Mouse (Mus musculus): ENCODE data around the gene Rps12-ps3. TPM values are rescaled to one million over a fixed set of nuclear protein-coding genes. Genes with fewer than 3 reads are reported as not detected.

Rps12-ps3 gene
- polyA plus RNA-seq, 1 experiment from 2014 or later = 13.8 TPM

- ATAC-seq (ENCODE audit: low FRiP score, low read depth) = no peak
- Histone ChIP-seq H3K9me3 (no peaks in the 10 kb centered on the region), H3K4me2 (replicated peaks) (no peak overlapping the region), H3K27ac (no peak overlapping the region), H3K27me3 (peaks cover 8% of the 10 kb centered on the region; the same call in 1 of the 2 replicates), H3K36me3 (no peaks in the 10 kb centered on the region), H3K4me3 (no peak overlapping the region), H3K4me1 (no peaks in the 10 kb centered on the region), H3K9ac (no peak overlapping the region)
- 55% methylated on average over 2 of the region's 2 CpGs for WGBS
Observed at GRCm38 (mm10) chr19:59354906-59355305, 32.8 kb downstream of the Rps12-ps3 start.

- Histone ChIP-seq H3K4me3 (no peak overlapping the region), H3K36me3 (no peaks in the 10 kb centered on the region), H3K4me2 (replicated peaks) (no peak overlapping the region), H3K4me1 (no peaks in the 10 kb centered on the region), H3K27me3 (peaks cover 8% of the 10 kb centered on the region; the same call in 1 of the 2 replicates), H3K27ac (no peak overlapping the region), H3K9ac (no peak overlapping the region), H3K9me3 (no peaks in the 10 kb centered on the region)
- WGBS = 84% methylated on average over 3 of the region's 3 CpGs
- no peak for ATAC-seq (ENCODE audit: low FRiP score, low read depth)
Observed at GRCm38 (mm10) chr19:59356388-59356787, 34.3 kb downstream of the Rps12-ps3 start.

- Histone ChIP-seq H3K27ac (no peak overlapping the region), H3K27me3 (peaks cover 3% of the 10 kb centered on the region; the same call in 1 of the 2 replicates), H3K36me3 (no peaks in the 10 kb centered on the region), H3K4me2 (replicated peaks) (no peak overlapping the region), H3K9ac (no peak overlapping the region), H3K9me3 (no peaks in the 10 kb centered on the region), H3K4me3 (no peak overlapping the region), H3K4me1 (no peaks in the 10 kb centered on the region)
- ATAC-seq (ENCODE audit: low FRiP score, low read depth) = no peak
- 72% methylated on average over 14 of the region's 14 CpGs for WGBS
Observed at GRCm38 (mm10) chr19:59356843-59357595, 34.9 kb downstream of the Rps12-ps3 start.

- H3K27ac ChIP-seq = no peak overlapping the region
- no peaks in the 10 kb centered on the region for H3K4me1 ChIP-seq
- no peak overlapping the region for H3K4me3 ChIP-seq
- peaks cover 3% of the 10 kb centered on the region; the same call in 1 of the 2 replicates for H3K27me3 ChIP-seq
- no peak overlapping the region for H3K4me2 ChIP-seq (replicated peaks)
- H3K9me3 ChIP-seq = no peaks in the 10 kb centered on the region
- H3K9ac ChIP-seq = no peak overlapping the region
- no peaks in the 10 kb centered on the region for H3K36me3 ChIP-seq
- ATAC-seq (ENCODE audit: low FRiP score, low read depth) = no peak
- 71% methylated on average over 4 of the region's 4 CpGs for WGBS
Observed at GRCm38 (mm10) chr19:59357878-59358277, 35.8 kb downstream of the Rps12-ps3 start.

- Histone ChIP-seq H3K4me2 (replicated peaks) (no peak overlapping the region), H3K9ac (no peak overlapping the region), H3K4me1 (no peaks in the 10 kb centered on the region), H3K9me3 (no peaks in the 10 kb centered on the region), H3K27me3 (no peaks in the 10 kb centered on the region), H3K36me3 (no peaks in the 10 kb centered on the region), H3K4me3 (no peak overlapping the region), H3K27ac (no peak overlapping the region)
- ATAC-seq (ENCODE audit: low FRiP score, low read depth) = no peak
- WGBS = 57% methylated on average over 4 of the region's 4 CpGs
Observed at GRCm38 (mm10) chr19:59359202-59359601, 37.1 kb downstream of the Rps12-ps3 start.

GRCm38 (mm10) chr19:59360486-59360896, 38.4 kb downstream of the Rps12-ps3 start:
- Histone ChIP-seq H3K4me3 (no peak overlapping the region), H3K27ac (no peak overlapping the region), H3K27me3 (no peaks in the 10 kb centered on the region), H3K9me3 (no peaks in the 10 kb centered on the region), H3K4me1 (no peaks in the 10 kb centered on the region), H3K36me3 (no peaks in the 10 kb centered on the region), H3K9ac (no peak overlapping the region), H3K4me2 (replicated peaks) (no peak overlapping the region)
- ATAC-seq (ENCODE audit: low FRiP score, low read depth) = no peak
- 80% methylated on average over 2 of the region's 2 CpGs for WGBS

- no peaks in the 10 kb centered on the region for H3K4me1 ChIP-seq
- H3K9me3 ChIP-seq = no peaks in the 10 kb centered on the region
- WGBS = 68% methylated on average over 6 of the region's 6 CpGs
Observed at GRCm38 (mm10) chr19:59362646-59363045, 40.6 kb downstream of the Rps12-ps3 start.

GRCm38 (mm10) chr19:59363666-59364065, 41.6 kb downstream of the Rps12-ps3 start:
- no peak for ATAC-seq (ENCODE audit: low FRiP score, low read depth)
- no peak overlapping the region for H3K4me3 ChIP-seq
- 83% methylated on average over 3 of the region's 3 CpGs for WGBS

More at GRCm38 (mm10) chr19:59362646-59363045, 40.6 kb downstream of the Rps12-ps3 start:
- H3K36me3 ChIP-seq = no peaks in the 10 kb centered on the region
- no peak overlapping the region for H3K27ac ChIP-seq
- H3K27me3 ChIP-seq = no peaks in the 10 kb centered on the region
- H3K4me3 ChIP-seq = no peak overlapping the region
- ATAC-seq (ENCODE audit: low FRiP score, low read depth) = no peak
- H3K9ac ChIP-seq = no peak overlapping the region
- H3K4me2 ChIP-seq (replicated peaks) = no peak overlapping the region

GRCm38 (mm10) chr19:59366724-59367123, 44.6 kb downstream of the Rps12-ps3 start:
- 85% methylated on average over 3 of the region's 3 CpGs for WGBS
- no peak overlapping the region for H3K4me2 ChIP-seq (replicated peaks)
- no peaks in the 10 kb centered on the region for H3K4me1 ChIP-seq
- H3K9me3 ChIP-seq = no peaks in the 10 kb centered on the region
- H3K36me3 ChIP-seq = no peaks in the 10 kb centered on the region
- no peak overlapping the region for H3K9ac ChIP-seq
- ATAC-seq (ENCODE audit: low FRiP score, low read depth) = no peak
- H3K27ac ChIP-seq = no peak overlapping the region
- H3K4me3 ChIP-seq = no peak overlapping the region
- no peaks in the 10 kb centered on the region for H3K27me3 ChIP-seq

More at GRCm38 (mm10) chr19:59363666-59364065, 41.6 kb downstream of the Rps12-ps3 start:
- H3K27me3 ChIP-seq = no peaks in the 10 kb centered on the region
- H3K36me3 ChIP-seq = no peaks in the 10 kb centered on the region
- H3K9me3 ChIP-seq = no peaks in the 10 kb centered on the region
- no peak overlapping the region for H3K27ac ChIP-seq
- no peak overlapping the region for H3K4me2 ChIP-seq (replicated peaks)
- no peaks in the 10 kb centered on the region for H3K4me1 ChIP-seq
- no peak overlapping the region for H3K9ac ChIP-seq

- no peak for ATAC-seq (ENCODE audit: low FRiP score, low read depth)
- Histone ChIP-seq H3K9me3 (no peaks in the 10 kb centered on the region), H3K36me3 (no peaks in the 10 kb centered on the region), H3K27ac (no peak overlapping the region), H3K4me2 (replicated peaks) (no peak overlapping the region), H3K9ac (no peak overlapping the region), H3K4me1 (no peaks in the 10 kb centered on the region), H3K4me3 (no peak overlapping the region), H3K27me3 (no peaks in the 10 kb centered on the region)
- 82% methylated on average over 4 of the region's 4 CpGs for WGBS
Observed at GRCm38 (mm10) chr19:59367892-59368291, 45.8 kb downstream of the Rps12-ps3 start.

GRCm38 (mm10) chr19:59371016-59371415, 48.9 kb downstream of the Rps12-ps3 start:
- ATAC-seq (ENCODE audit: low FRiP score, low read depth) = no peak
- H3K4me3 ChIP-seq = no peak overlapping the region
- 76% methylated on average over 4 of the region's 4 CpGs for WGBS

More at GRCm38 (mm10) chr19:59371016-59371415, 48.9 kb downstream of the Rps12-ps3 start:
- Histone ChIP-seq H3K27me3 (no peaks in the 10 kb centered on the region), H3K4me1 (no peaks in the 10 kb centered on the region), H3K4me2 (replicated peaks) (no peak overlapping the region), H3K9me3 (peaks cover 8% of the 10 kb centered on the region; the same call in 1 of the 2 replicates), H3K36me3 (no peaks in the 10 kb centered on the region), H3K9ac (no peak overlapping the region), H3K27ac (no peak overlapping the region)

Measured in limb, embryonic 13.5 days (tissue).